Mouse (Mus musculus) limb, embryonic 14.5 days (tissue): ENCODE measurements at regions not wholly inside any gene's neighbourhood (a gene's known extent, or its start where the extent isn't known, plus 50 kb on each side); places are given as distances from the start of the nearest gene placed in this dataset.

Source experiments
- ATAC-seq: fragments of 200-750 bp; cut with Nextera tagmentation; 2 replicates; pipeline ENCODE4 v1.8.0; 2017; ENCODE audit warnings: low read depth, moderate number of reproducible peaks, moderate TSS enrichment; ENCODE audit not compliant: low FRiP score
- DNase-seq: peaks from one replicate; pipeline ENCODE4 v3.0.0-alpha.2; 2015; ENCODE audit warnings: low spot score
- H3K27ac ChIP-seq: fragments of 300-500 bp; sonication (generic); replicated peaks from 2 replicates; pipeline ENCODE4 v1.5.1; 2014; ENCODE audit warnings: low read depth, mild to moderate bottlenecking, low read length, moderate library complexity, mixed read lengths
- H3K27me3 ChIP-seq: fragments of 300-500 bp; sonication (generic); 2 replicates; pipeline ENCODE4 v1.6.1; 2014; ENCODE audit warnings: low read length, mixed read lengths; ENCODE audit not compliant: control insufficient read depth, insufficient read depth
- H3K36me3 ChIP-seq: fragments of 300-500 bp; sonication (generic); 2 replicates; pipeline ENCODE4 v1.6.1; 2014; ENCODE audit warnings: mild to moderate bottlenecking, low read length, moderate library complexity, mixed read lengths; ENCODE audit not compliant: control insufficient read depth, insufficient read depth
- H3K4me1 ChIP-seq: fragments of 300-500 bp; sonication (generic); 2 replicates; pipeline ENCODE4 v1.6.1; 2014; ENCODE audit warnings: antibody characterized with exemption, low read length, mixed read lengths; ENCODE audit not compliant: control insufficient read depth, insufficient read depth
- H3K4me2 ChIP-seq: fragments of 300-500 bp; sonication (generic); replicated peaks from 2 replicates; pipeline ENCODE4 v1.6.1; 2014; ENCODE audit warnings: low read depth, mild to moderate bottlenecking, low read length, moderate library complexity; ENCODE audit not compliant: severe bottlenecking
- H3K4me3 ChIP-seq: fragments of 300-500 bp; sonication (generic); replicated peaks from 2 replicates; pipeline ENCODE4 v1.5.1; 2014; ENCODE audit warnings: low read length
- H3K9ac ChIP-seq: fragments of 300-500 bp; sonication (generic); 2 replicates; pipeline ENCODE4 v1.6.1; 2014; ENCODE audit warnings: mild to moderate bottlenecking, low read depth, low read length, moderate library complexity; ENCODE audit not compliant: severe bottlenecking
- H3K9me3 ChIP-seq: fragments of 300-500 bp; sonication (generic); 2 replicates; pipeline ENCODE4 v1.6.1; 2016; ENCODE audit warnings: low read length; ENCODE audit not compliant: control insufficient read depth
- POLR2A ChIP-seq: fragments of 200-500 bp; IDR thresholded peaks from 2 replicates; pipeline ENCODE4 v1.8.0; 2012; ENCODE audit warnings: inconsistent platforms, mild to moderate bottlenecking, moderate library complexity, borderline replicate concordance; ENCODE audit not compliant: insufficient read depth, insufficient read length; ENCODE audit errors: extremely low read depth
- WGBS: fragments of 180-500 bp; shearing (Covaris S2); extraction: QIAGEN DNeasy Blood & Tissue Kit; methylation state at CpG from one replicate; pipeline ENCODE4 v1.1.7; 2014; 5-methylcytosine and 5-hydroxymethylcytosine counted together

DNA sequence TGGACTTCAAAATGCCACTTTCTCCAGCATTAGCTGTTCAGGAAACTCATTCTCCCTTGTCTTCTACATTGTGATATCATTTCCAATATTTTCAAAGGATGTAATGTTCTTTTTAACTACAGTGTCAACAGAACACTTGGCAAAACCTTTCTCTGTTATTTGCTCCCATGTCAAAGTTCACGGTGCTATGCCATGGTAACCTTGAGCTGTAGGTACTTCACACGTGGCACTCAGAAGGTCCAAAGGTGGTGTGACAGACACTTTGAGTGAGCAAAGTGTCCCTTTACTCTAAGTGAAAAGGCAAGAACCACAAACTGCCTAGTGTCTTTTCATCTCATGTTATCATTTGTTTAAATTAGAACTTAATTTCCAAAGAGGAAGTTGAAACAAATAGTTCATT is 53.3 kb upstream of the Tram2 start:
- DNase-seq (no peak), ATAC-seq (no peak)
- Histone ChIP-seq H3K36me3 (no peaks in the 10 kb centered on the region), H3K4me2 (no peak overlapping the region), H3K4me3 (no peak overlapping the region), H3K4me1 (no peaks in the 10 kb centered on the region), H3K9ac (no peak overlapping the region), H3K27me3 (no peaks in the 10 kb centered on the region), H3K27ac (no peak overlapping the region), H3K9me3 (no peaks in the 10 kb centered on the region)
- WGBS = 81% methylated on average over 2 of the region's 2 CpGs
- no peak for TF ChIP-seq POLR2A

DNA sequence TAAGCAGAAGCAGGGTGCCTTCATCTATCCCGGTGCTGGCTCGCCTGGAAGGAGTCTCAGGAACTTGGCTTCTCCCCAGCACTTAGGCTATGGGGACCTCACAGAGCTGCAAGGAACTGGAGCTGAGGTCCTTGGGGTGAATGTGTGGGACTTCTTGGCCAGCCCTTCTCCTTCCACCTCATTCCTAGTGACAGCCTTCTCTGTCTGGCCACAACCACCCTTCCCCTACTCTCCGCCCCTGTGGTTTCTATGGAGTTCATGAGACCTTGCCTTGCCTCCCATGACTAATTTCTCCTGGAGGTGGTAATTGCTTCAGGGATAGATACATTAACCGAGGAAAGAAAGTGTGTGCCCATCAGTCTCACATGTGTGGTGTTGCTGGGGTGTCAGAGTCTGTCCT is 67.9 kb upstream of the Tram2 start:
- Histone ChIP-seq H3K4me2 (no peak overlapping the region), H3K9me3 (no peaks in the 10 kb centered on the region), H3K27me3 (no peaks in the 10 kb centered on the region), H3K4me1 (no peaks in the 10 kb centered on the region), H3K27ac (no peak overlapping the region), H3K9ac (no peak overlapping the region), H3K4me3 (no peak overlapping the region), H3K36me3 (no peaks in the 10 kb centered on the region)
- DNase-seq (no peak), ATAC-seq (0 out of 2 replicates have a peak, but pooled peaks have one; percentile 9)
- 77% methylated on average over 4 of the region's 4 CpGs for WGBS
- no peak for TF ChIP-seq POLR2A

DNA sequence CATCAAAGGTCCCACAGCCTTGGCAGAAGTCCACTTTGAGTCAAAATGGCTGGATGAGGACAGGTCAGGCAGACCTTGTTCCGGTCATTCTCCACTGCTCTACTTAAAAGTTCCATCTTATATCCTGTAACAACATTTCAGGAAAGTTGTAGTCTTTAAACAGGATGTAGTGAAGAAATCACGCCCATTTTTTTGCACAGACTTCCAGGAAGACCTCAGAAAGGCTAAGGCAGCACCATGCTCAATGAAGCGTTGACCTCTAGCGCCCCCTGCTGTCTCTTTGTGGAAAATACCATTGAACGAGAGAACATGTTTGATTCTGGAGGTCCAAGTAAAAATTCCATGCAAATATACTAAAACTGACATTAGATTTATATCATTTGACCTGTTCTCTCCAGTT is 56.6 kb upstream of the Tmem14a start:
- Histone ChIP-seq H3K36me3 (no peaks in the 10 kb centered on the region), H3K27me3 (no peaks in the 10 kb centered on the region), H3K4me2 (no peak overlapping the region), H3K9me3 (no peaks in the 10 kb centered on the region), H3K4me1 (0 out of 2 replicates have a peak, but pooled peaks cover 3% of the 10 kb centered on the region), H3K27ac (no peak overlapping the region), H3K9ac (no peak overlapping the region), H3K4me3 (no peak overlapping the region)
- DNase-seq (peak; percentile 86), ATAC-seq (peak; percentile 51; the same call in 1 of the 2 replicates)
- TF ChIP-seq POLR2A = no peak
- WGBS = 22% methylated on average over 5 of the region's 5 CpGs

DNA sequence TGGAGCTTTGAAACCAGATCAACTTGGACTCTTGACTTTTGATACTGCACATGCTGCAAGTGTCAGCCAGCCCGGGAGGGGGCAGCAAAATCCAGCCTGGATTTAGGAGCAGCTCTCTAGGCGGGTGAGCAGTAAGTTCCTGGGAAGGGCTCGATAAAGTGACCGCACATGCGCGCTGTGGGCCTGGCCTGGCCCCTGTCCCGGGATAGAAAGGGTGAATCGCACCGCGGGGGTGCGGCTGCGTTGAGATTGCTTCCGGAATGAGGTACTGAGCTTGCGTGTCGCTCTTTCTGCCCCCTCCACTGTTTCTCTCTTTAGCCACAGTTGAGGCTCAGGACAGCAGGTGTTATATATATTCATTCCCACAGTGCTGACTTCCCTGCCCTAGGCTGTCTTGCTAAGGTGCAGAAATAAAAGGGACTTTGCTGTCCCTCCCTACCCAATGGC is 52.1 kb upstream of the Tmem14a start:
- WGBS = under 1% methylated on average over 15 of the region's 15 CpGs
- peak; percentile 92 for ATAC-seq
- no peak overlapping the region for H3K9ac ChIP-seq

DNA sequence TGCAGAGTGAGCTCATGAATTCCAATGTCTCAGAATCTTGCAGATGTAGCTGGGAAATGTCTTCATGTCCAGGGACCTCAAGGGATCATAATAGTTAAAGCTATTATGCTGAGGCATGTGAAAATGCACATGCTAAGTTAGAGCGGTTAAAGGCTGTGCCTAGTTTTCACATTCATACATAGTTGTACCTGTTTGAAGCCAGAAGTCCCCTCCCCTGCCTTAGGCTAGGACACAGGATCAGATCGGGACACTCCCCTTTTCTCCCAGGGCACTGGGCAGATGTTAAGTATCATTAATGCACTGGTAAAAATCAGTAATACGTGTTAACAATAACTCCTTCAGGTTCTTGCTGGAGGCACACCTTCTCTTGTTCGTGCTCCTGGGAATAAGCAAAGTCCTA is 51.6 kb upstream of the Tmem14a start:
- DNase-seq = no peak
- WGBS = 55% methylated on average over 4 of the region's 4 CpGs
- peak overlapping the region; percentile 33 for H3K4me3 ChIP-seq
- no peaks in the 10 kb centered on the region for H3K36me3 ChIP-seq
- H3K9ac ChIP-seq = no peak overlapping the region
- no peaks in the 10 kb centered on the region for H3K27me3 ChIP-seq
- 0 out of 2 replicates have a peak, but pooled peaks cover 4% of the 10 kb centered on the region for H3K4me1 ChIP-seq
- TF ChIP-seq POLR2A = no peak
- no peak overlapping the region for H3K27ac ChIP-seq
- no peak for ATAC-seq
- no peaks in the 10 kb centered on the region for H3K9me3 ChIP-seq
- peak overlapping the region; percentile 54 for H3K4me2 ChIP-seq

More for the DNA sequence above, 52.1 kb upstream of the Tmem14a start:
- H3K4me3 ChIP-seq = peak overlapping the region; percentile 33
- H3K36me3 ChIP-seq = no peaks in the 10 kb centered on the region
- no peak overlapping the region for H3K27ac ChIP-seq
- 0 out of 2 replicates have a peak, but pooled peaks cover 4% of the 10 kb centered on the region for H3K4me1 ChIP-seq
- no peaks in the 10 kb centered on the region for H3K27me3 ChIP-seq
- no peak for TF ChIP-seq POLR2A
- peak; percentile 89 for DNase-seq
- peak overlapping the region; percentile 54 for H3K4me2 ChIP-seq
- no peaks in the 10 kb centered on the region for H3K9me3 ChIP-seq
